Mouse (Mus musculus): ENCODE results near the gene Slc26a1.

DNA sequence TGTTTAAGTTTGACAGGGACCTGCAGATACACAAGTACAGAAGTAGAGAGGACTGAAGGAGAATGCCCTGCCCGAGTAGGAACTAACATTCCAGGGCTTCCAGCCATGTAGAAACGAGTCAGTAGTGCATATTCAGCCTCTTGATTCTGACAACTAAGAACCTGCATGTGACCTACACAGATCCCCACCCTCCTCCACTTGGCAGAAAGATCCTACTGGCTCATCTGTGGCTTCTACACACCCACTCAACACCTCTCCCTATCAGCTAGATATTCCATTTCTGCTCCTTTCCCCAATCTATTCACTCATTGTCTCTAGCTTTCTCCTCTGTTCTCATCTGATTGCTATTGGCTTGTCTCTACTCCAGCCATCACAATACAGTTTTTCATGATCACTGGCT lies 53.5 kb downstream of the Slc26a1 start:
- TF ChIP-seq POLR2A (IDR thresholded peaks at IDR 0.05; ENCODE audit: low read depth, low read length) = no peak
- TF ChIP-seq CTCF (IDR thresholded peaks at IDR 0.05; ENCODE audit: extremely low read depth, insufficient read length, insufficient replicate concordance, low read depth, low read length) = no peak

Data from small intestine, adult 2 months (tissue).